Mouse (Mus musculus) brain, embryonic 18.5 days (tissue): ENCODE results near the gene Lrba.
A peak's percentile ranks its signal among the peaks of the same experiment; 100 is the strongest.

Experiments
- DNase-seq: peaks from one replicate; pipeline ENCODE4 v3.0.0-alpha.2; 2012; ENCODE audit warnings: low read depth, low spot score

Lrba gene

GRCm38 (mm10) chr3:86224564-86225421 is at the start of gene Lrba:
Lrba (plus strand) TSS chr3:86224680.
- DNase-seq, result no peak

DNA sequence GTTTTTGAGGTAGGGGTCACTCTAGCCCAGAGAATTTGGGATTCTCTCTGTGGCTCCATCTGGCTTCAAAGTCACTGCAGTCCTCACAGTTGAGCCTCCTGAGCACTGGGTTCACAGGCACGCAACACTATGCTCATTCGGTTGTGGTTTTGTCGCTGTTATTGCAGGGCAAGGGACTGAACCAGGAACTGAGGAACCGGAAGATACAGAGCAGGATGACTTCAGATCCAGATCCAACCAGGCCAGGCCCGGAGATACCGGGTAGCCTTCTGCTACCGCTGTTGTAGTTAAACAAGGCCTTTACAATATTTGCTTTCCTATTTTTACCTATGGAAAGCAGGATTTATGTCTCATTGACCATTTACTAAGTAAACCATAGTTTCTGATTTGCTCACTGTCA is 44.8 kb upstream of the Lrba start:
- no peak for DNase-seq

DNA sequence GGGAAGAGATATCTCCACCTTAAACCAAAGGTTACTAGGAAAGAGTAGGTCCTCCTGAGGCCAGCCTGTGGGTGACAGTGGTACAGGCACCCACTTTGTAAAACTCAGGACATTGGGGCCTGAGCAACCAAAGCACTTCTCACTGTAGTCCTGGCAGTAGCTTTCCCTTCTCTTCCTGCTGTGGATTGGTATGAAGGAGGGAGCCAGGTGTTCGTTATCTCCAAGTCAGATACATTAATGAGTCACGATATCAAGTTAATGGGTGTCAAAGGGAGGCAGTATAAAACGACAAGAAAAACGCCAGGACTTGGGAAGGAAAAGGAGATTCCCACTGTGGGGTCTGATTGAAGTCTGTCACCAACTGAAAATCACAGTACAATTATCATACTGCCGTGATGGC is 43.4 kb upstream of the Lrba start:
- DNase-seq, result no peak

- no peak for DNase-seq
Observed at GRCm38 (mm10) chr3:86184546-86184945, 39.9 kb upstream of the Lrba start.

GRCm38 (mm10) chr3:86187736-86188389 is 36.6 kb upstream of the Lrba start:
- no peak for DNase-seq

- no peak for DNase-seq
Observed at GRCm38 (mm10) chr3:86195981-86196380, 28.5 kb upstream of the Lrba start.

- no peak for DNase-seq
Observed at GRCm38 (mm10) chr3:86196471-86196870, 28.0 kb upstream of the Lrba start.

DNA sequence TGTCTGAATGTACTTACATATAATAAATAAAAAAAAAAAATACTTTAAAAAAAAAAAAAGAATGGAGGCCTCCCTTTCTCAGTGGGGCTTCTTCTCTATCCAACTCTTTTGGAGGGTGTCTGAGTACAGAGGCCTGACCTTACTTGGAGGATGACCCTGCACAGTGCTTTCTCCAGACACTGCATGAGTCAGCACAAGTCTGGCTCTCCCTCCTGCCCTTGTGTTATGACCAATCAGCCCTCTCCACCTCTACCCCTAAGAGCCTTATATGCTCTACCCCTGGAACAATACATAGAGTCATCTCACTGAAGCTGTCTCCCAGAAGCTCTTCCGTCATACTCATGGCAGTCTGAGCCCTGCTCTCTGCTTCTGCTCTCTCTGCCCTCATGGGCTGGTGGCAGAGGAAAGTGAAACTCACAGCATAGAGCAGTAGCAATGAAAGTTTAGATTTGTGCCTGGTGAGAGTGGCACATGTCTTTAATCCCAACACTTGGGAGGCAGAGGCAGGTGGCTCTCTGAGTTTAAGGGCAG is 22.8 kb upstream of the Lrba start:
- no peak for DNase-seq

- DNase-seq, result no peak
Observed at GRCm38 (mm10) chr3:86202449-86202848, 22.0 kb upstream of the Lrba start.

- no peak for DNase-seq
Observed at GRCm38 (mm10) chr3:86204608-86205358, 19.7 kb upstream of the Lrba start.

DNA sequence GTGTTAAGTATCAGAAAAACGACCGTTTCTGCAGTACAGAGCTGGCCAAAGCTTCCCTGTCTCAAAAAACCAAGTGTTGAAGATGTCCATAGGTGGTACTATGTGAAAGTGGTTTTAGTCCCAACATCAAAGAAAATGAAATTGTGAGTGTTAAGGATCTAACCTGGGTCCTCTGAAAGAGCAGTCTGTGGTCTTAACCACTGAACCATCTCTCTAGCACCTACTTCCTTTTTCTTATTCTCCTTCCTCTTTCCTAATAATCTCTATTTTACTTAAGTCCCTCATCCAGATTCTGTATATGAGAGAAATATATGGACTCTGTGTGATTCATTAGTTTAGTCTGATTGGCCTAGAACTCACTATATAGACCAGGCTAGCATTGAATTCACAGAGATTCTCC is 17.9 kb upstream of the Lrba start:
- DNase-seq, result no peak

DNA sequence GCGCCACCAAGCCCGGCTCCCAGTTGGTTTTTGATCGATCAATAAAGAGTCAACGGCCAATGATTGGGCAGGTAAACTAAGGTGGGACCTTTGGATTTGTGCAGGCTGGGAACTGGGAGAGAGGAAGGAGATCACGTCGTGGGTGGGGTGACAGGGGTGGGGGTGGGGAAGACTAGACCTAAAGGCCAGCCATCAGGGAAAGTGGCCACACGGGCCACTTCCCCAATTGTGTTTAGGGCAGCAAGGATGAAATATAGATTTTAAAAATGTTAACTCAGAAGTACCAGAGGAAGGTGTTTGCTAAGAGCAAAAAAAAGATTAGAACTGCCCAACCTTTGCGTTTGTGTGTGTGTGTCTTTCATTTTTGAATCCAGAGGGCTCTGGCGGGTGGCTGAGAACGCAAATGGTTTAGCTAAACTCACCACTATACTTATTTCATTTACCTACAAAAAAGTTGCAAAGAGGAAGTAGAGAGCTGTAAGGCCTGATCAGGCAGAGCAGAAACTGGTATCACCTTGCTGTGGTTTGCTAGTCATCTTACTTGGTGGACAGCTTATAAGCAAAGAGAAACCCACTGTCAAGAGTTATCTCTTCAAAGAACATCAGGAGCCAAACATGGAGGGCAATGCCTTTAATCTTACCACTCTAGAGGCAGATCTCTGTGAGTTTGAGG is 14.1 kb upstream of the Lrba start:
- no peak for DNase-seq

DNA sequence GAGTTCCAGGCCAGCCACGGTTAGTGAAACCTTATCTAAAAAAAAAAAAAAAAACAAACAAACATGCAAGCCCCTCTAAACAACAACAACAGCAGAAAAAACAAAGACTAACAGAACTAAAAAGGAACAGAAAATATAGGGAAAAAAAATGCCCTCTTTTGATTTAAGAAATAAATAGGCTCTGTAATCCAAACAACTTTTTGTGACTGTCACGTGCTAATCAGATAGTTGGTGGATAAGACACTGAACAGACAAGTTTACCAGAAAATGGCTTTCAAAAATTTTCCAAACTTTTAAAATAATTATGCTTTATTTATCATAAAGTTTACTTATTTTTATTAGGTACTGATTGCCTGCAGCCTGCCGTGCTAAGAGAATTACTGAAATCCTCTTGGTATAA is 13.5 kb upstream of the Lrba start:
- DNase-seq, result no peak

GRCm38 (mm10) chr3:86214248-86214647 is 10.2 kb upstream of the Lrba start:
- DNase-seq, result no peak

DNA sequence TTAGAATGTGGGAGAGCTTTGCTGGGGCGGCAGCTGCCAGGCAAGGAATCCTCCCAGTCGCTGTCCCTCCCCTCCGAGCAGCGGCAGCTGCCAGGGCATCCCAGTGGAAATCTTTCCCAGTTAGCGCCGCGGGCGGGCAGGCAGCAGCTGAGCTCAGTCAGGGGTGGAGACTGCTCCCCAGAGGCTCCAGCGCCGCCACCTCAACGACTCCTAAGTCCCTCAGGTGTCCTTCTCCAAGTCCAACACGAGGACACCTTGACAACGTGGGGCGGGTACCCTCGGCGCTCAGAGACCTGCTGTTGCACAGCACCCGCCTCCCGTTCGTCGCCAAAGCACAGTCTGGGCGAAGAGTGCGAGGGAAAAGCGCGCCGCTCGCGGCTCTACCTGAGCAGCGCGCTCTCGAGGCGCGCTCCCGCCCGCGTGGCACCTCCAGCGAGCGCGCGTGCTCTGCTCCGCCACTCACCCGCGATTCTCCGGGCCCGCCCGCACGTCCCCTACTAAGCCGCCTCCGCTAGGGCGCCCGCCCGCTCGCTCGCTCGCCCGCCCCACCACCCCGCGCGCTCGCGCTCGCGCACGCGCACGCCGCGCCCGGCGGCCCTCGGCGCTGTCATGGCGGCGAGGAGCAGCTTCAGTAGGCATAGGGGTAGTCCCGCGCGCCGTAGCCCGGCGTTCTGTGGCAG is 706 bp upstream of the Lrba start:
- DNase-seq, result peak; percentile 83

- no peak for DNase-seq
Observed at GRCm38 (mm10) chr3:86224314-86224563, 241 bp upstream of the Lrba start.

DNA sequence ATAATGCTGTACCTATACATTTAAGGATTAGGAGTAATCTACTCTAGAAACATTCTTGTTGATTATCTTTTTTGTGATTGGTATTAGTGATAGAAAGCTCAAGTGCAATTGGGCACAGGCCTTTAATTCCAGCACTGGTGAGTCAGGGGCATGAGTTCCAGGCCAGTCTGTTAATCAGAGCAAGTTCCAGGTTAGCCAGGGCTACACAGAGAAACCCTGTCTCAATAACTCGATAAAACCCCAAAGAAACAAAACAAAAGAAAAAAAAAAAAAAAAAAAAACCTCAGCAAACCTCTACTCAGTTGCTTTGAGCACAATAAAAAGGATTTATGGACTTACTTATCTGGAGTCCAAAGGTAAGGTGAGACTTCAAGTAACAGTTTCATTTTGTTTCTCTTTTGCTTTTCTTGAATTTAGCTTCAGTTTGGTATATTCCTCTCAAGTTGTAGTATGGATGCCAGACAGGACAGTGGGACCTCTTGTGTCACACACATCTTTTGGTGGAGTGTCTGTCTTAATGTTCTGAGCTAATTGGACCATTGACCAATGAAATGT is 7.1 kb downstream of the Lrba start:
- DNase-seq, result no peak

GRCm38 (mm10) chr3:86247193-86247592 is 22.7 kb downstream of the Lrba start:
- DNase-seq, result no peak

GRCm38 (mm10) chr3:86251212-86251611 is 26.7 kb downstream of the Lrba start:
- DNase-seq, result no peak

DNA sequence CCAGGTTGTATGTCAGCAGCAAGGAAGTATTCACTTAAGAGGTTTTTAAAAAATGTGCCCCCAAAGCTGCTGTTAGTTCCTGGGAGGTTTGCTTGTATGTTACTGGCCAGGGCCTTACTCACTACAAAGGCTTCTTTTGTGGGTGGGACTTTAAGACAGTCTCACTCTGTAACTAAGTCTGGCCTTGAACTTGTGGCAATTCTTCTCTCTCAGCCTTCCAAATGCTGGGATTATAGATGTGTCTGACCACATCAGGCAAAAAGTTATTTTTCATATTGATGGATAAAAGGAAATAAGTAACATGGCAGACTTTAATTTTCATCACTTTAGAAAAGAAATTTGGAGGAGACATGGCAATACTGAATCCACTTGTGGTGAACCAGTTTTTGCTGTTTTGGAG is 28.1 kb downstream of the Lrba start:
- DNase-seq, result no peak

DNA sequence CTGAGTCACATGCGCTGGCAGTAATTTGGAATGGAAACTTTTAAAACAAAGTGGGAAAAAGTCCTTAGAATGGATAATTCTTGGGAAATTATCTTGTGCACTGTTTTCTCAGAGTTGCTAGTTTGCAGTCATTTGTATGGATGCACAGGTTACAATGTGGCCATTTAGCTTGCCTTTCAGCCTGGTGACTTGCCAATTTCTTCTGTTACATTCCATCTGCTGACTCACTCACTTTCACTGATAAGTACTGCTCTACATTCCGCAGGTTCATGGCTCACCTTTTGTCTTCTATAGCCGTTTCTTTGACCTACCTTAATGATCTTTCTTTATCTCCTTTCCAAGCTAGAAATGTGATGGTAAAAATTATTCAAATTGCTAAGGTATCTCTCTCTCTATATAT is 28.6 kb downstream of the Lrba start:
- DNase-seq, result no peak
